Mouse (Mus musculus): Measurements from ENCODE around the gene Atp8b4. TPM values are rescaled to one million over a fixed set of nuclear protein-coding genes. Genes with fewer than 3 reads are reported as not detected.

Atp8b4 gene
- polyA plus RNA-seq, 2 experiments = 3.0 to 4.9 TPM

DNA sequence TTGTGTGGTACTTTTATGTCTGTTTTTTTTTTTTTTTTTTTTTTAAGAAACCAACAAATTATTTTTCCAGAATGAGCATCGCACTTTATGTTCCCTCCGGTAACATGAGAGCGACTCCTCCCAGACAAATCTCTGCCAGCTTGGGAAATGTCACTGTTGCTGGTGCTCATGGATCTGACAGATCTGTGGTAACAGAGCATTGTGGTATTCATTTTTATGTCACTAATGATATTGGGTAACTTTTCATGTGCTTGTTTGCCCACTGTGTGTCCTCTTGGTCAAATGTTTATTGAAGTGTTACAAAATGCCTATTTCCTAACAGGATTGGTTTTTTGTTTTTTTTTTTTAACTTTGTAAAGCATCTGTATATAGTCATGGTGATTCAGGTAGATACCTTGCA is 75.3 kb downstream of the Atp8b4 start:
- TF ChIP-seq EP300 (IDR thresholded peaks at IDR 0.05; ENCODE audit: low read depth) (no peak), CTCF (IDR thresholded peaks at IDR 0.05; ENCODE audit: low read depth) (no peak)
- Histone ChIP-seq H3K4me2 (ENCODE audit: low read depth) (no peak overlapping the region), H3K4me3 (ENCODE audit: insufficient read depth in 1 of 2, low read depth in 2 of 2, low read length in 2 of 2) (no peak overlapping the region), H3K9me3 (ENCODE audit: control insufficient read depth, low read length) (no peaks in the 10 kb centered on the region), H3K4me1 (replicated peaks; ENCODE audit: control insufficient read depth in 2 of 2, insufficient read depth in 2 of 2, low read length in 1 of 2) (no peaks in the 10 kb centered on the region), H3K36me3 (replicated peaks; ENCODE audit: control insufficient read depth, insufficient read depth, low read depth) (no peaks in the 10 kb centered on the region), H3K27me3 (ENCODE audit: control insufficient read depth, insufficient read depth, low read length) (no peaks in the 10 kb centered on the region), H3K27ac (no peak overlapping the region), H3K9ac (replicated peaks) (no peak overlapping the region)
- no peak for ATAC-seq (ENCODE audit: insufficient read depth)
- no peak for DNase-seq (ENCODE audit: low read depth in 3 of 3, low spot score in 3 of 3)
- 71% methylated on average over 3 of the region's 3 CpGs for WGBS (ENCODE audit: insufficient replicate concordance)

DNA sequence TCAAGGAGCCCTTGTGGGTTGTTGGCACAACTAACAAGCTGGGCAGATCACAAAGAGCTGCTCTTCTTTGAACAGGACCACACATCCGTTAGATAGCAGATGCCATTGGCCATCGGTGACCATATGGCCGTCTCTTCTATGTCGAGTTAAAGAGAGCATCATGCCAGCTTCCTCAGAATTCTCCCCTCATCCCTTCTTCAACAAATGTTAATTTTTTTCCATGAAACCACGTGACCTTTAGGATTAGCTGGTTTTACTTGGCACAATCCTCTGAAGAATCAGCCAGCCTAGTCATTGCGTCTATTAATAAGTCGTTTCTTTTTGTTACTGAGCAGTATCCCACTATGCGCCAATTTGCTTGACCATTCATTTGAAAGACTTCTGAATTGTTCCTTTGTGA is 75.8 kb downstream of the Atp8b4 start:
- DNase-seq (ENCODE audit: low read depth in 3 of 3, low spot score in 3 of 3) = no peak
- 76% methylated on average over 8 of the region's 8 CpGs for WGBS (ENCODE audit: insufficient replicate concordance)

GRCm38 (mm10) chr2:126420901-126421300 is 79.6 kb downstream of the Atp8b4 start:
- H3K4me1 ChIP-seq (replicated peaks; ENCODE audit: control insufficient read depth in 2 of 2, insufficient read depth in 2 of 2, low read length in 1 of 2) = no peaks in the 10 kb centered on the region
- no peak for TF ChIP-seq CTCF (IDR thresholded peaks at IDR 0.05; ENCODE audit: low read depth)
- TF ChIP-seq EP300 (IDR thresholded peaks at IDR 0.05; ENCODE audit: low read depth) = no peak
- H3K27ac ChIP-seq = no peak overlapping the region
- no peaks in the 10 kb centered on the region for H3K9me3 ChIP-seq (ENCODE audit: control insufficient read depth, low read length)
- no peak overlapping the region for H3K4me3 ChIP-seq (ENCODE audit: insufficient read depth in 1 of 2, low read depth in 2 of 2, low read length in 2 of 2)
- no peak overlapping the region for H3K9ac ChIP-seq (replicated peaks)
- no peak for DNase-seq (ENCODE audit: low read depth in 3 of 3, low spot score in 3 of 3)
- no peak overlapping the region for H3K4me2 ChIP-seq (ENCODE audit: low read depth)
- no peaks in the 10 kb centered on the region for H3K36me3 ChIP-seq (replicated peaks; ENCODE audit: control insufficient read depth, insufficient read depth, low read depth)
- H3K27me3 ChIP-seq (ENCODE audit: control insufficient read depth, insufficient read depth, low read length) = no peaks in the 10 kb centered on the region
- no peak for ATAC-seq (ENCODE audit: insufficient read depth)
- WGBS (ENCODE audit: insufficient replicate concordance) = 67% methylated on average over 2 of the region's 2 CpGs

More for the DNA sequence above, 75.8 kb downstream of the Atp8b4 start:
- H3K4me3 ChIP-seq (ENCODE audit: insufficient read depth in 1 of 2, low read depth in 2 of 2, low read length in 2 of 2) = no peak overlapping the region
- no peak overlapping the region for H3K4me2 ChIP-seq (ENCODE audit: low read depth)
- no peaks in the 10 kb centered on the region for H3K4me1 ChIP-seq (replicated peaks; ENCODE audit: control insufficient read depth in 2 of 2, insufficient read depth in 2 of 2, low read length in 1 of 2)
- no peaks in the 10 kb centered on the region for H3K36me3 ChIP-seq (replicated peaks; ENCODE audit: control insufficient read depth, insufficient read depth, low read depth)
- no peaks in the 10 kb centered on the region for H3K9me3 ChIP-seq (ENCODE audit: control insufficient read depth, low read length)
- no peak for ATAC-seq (ENCODE audit: insufficient read depth)
- no peaks in the 10 kb centered on the region for H3K27me3 ChIP-seq (ENCODE audit: control insufficient read depth, insufficient read depth, low read length)
- TF ChIP-seq CTCF (IDR thresholded peaks at IDR 0.05; ENCODE audit: low read depth) = no peak
- no peak for TF ChIP-seq EP300 (IDR thresholded peaks at IDR 0.05; ENCODE audit: low read depth)
- no peak overlapping the region for H3K9ac ChIP-seq (replicated peaks)
- H3K27ac ChIP-seq = no peak overlapping the region

- Histone ChIP-seq H3K4me2 (ENCODE audit: low read depth) (no peak overlapping the region), H3K36me3 (replicated peaks; ENCODE audit: control insufficient read depth, insufficient read depth, low read depth) (no peaks in the 10 kb centered on the region), H3K4me3 (ENCODE audit: insufficient read depth in 1 of 2, low read depth in 2 of 2, low read length in 2 of 2) (no peak overlapping the region), H3K9ac (replicated peaks) (no peak overlapping the region), H3K27me3 (ENCODE audit: control insufficient read depth, insufficient read depth, low read length) (no peaks in the 10 kb centered on the region), H3K4me1 (replicated peaks; ENCODE audit: control insufficient read depth in 2 of 2, insufficient read depth in 2 of 2, low read length in 1 of 2) (no peaks in the 10 kb centered on the region), H3K9me3 (ENCODE audit: control insufficient read depth, low read length) (no peaks in the 10 kb centered on the region), H3K27ac (no peak overlapping the region)
- 52% methylated on average over 3 of the region's 3 CpGs for WGBS (ENCODE audit: insufficient replicate concordance)
- TF ChIP-seq EP300 (IDR thresholded peaks at IDR 0.05; ENCODE audit: low read depth) (no peak), CTCF (IDR thresholded peaks at IDR 0.05; ENCODE audit: low read depth) (no peak)
- ATAC-seq (ENCODE audit: insufficient read depth) (no peak), DNase-seq (ENCODE audit: low read depth in 3 of 3, low spot score in 3 of 3) (no peak)
Measured at GRCm38 (mm10) chr2:126418916-126419315, 81.6 kb downstream of the Atp8b4 start.

DNA sequence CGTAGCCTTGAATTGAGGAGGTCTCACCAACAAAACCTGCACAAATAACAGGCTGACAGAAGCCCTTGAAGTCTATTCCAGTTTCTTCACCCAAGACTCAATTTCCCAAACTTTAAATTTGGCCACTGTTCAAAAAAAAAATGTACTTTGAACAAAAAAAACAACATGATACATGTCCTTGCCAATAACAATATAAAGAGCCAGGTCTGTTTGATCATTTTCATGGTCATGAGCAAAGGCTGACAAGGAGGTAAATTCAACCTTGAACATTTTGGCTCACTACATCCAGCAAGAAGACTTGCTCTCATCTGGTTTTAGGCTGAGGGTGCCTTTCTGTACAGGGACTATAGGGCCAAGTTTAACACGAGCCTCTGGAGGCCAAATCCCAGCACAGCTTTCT is 83.7 kb downstream of the Atp8b4 start:
- Histone ChIP-seq H3K4me2 (ENCODE audit: low read depth) (no peak overlapping the region), H3K36me3 (replicated peaks; ENCODE audit: control insufficient read depth, insufficient read depth, low read depth) (no peaks in the 10 kb centered on the region), H3K4me3 (ENCODE audit: insufficient read depth in 1 of 2, low read depth in 2 of 2, low read length in 2 of 2) (no peak overlapping the region), H3K4me1 (replicated peaks; ENCODE audit: control insufficient read depth in 2 of 2, insufficient read depth in 2 of 2, low read length in 1 of 2) (no peaks in the 10 kb centered on the region), H3K27me3 (ENCODE audit: control insufficient read depth, insufficient read depth, low read length) (no peaks in the 10 kb centered on the region), H3K9ac (replicated peaks) (no peak overlapping the region), H3K9me3 (ENCODE audit: control insufficient read depth, low read length) (no peaks in the 10 kb centered on the region), H3K27ac (no peak overlapping the region)
- ATAC-seq (ENCODE audit: insufficient read depth) (no peak), DNase-seq (ENCODE audit: low read depth in 3 of 3, low spot score in 3 of 3) (no peak)
- 61% methylated on average over 2 of the region's 2 CpGs for WGBS (ENCODE audit: insufficient replicate concordance)
- TF ChIP-seq CTCF (IDR thresholded peaks at IDR 0.05; ENCODE audit: low read depth) (no peak), EP300 (IDR thresholded peaks at IDR 0.05; ENCODE audit: low read depth) (no peak)
